Mouse (Mus musculus): ENCODE results near the gene Ppp1r15a. TPM values are rescaled to one million over a fixed set of nuclear protein-coding genes. Genes with fewer than 3 reads are reported as not detected.
"Not testable (repeated sequence)": the region's sequence is repeated elsewhere in the genome, so short reads cannot be mapped to it uniquely, and the experiment has no call there.

Ppp1r15a gene
- total RNA-seq, 1 experiment from 2014 or later: 288 TPM

GRCm38 (mm10) chr7:45553990-45554389 lies 27.9 kb upstream of the Ppp1r15a start:
- no peak for ATAC-seq (ENCODE audit: extremely low read depth, insufficient number of reproducible peaks, low FRiP score, poor library complexity, severe bottlenecking)

- no peak for ATAC-seq (ENCODE audit: extremely low read depth, insufficient number of reproducible peaks, low FRiP score, poor library complexity, severe bottlenecking)
Observed at GRCm38 (mm10) chr7:45553519-45553918, 27.5 kb upstream of the Ppp1r15a start.

GRCm38 (mm10) chr7:45551512-45551883 lies 25.4 kb upstream of the Ppp1r15a start:
- no peak for ATAC-seq (ENCODE audit: extremely low read depth, insufficient number of reproducible peaks, low FRiP score, poor library complexity, severe bottlenecking)

GRCm38 (mm10) chr7:45550821-45551511 lies 24.9 kb upstream of the Ppp1r15a start:
- ATAC-seq (ENCODE audit: extremely low read depth, insufficient number of reproducible peaks, low FRiP score, poor library complexity, severe bottlenecking): no peak

- ATAC-seq (ENCODE audit: extremely low read depth, insufficient number of reproducible peaks, low FRiP score, poor library complexity, severe bottlenecking): no peak
Observed at GRCm38 (mm10) chr7:45549641-45550436, 23.8 kb upstream of the Ppp1r15a start.

- no peak for ATAC-seq (ENCODE audit: extremely low read depth, insufficient number of reproducible peaks, low FRiP score, poor library complexity, severe bottlenecking)
Observed at GRCm38 (mm10) chr7:45544525-45544924, 18.5 kb upstream of the Ppp1r15a start.

GRCm38 (mm10) chr7:45540213-45540612 lies 14.1 kb upstream of the Ppp1r15a start:
- no peak for ATAC-seq (ENCODE audit: extremely low read depth, insufficient number of reproducible peaks, low FRiP score, poor library complexity, severe bottlenecking)

GRCm38 (mm10) chr7:45539095-45539494 lies 13.0 kb upstream of the Ppp1r15a start:
- no peak for ATAC-seq (ENCODE audit: extremely low read depth, insufficient number of reproducible peaks, low FRiP score, poor library complexity, severe bottlenecking)

- no peak for ATAC-seq (ENCODE audit: extremely low read depth, insufficient number of reproducible peaks, low FRiP score, poor library complexity, severe bottlenecking)
Observed at GRCm38 (mm10) chr7:45538163-45539041, 12.3 kb upstream of the Ppp1r15a start.

- no peak for ATAC-seq (ENCODE audit: extremely low read depth, insufficient number of reproducible peaks, low FRiP score, poor library complexity, severe bottlenecking)
Observed at GRCm38 (mm10) chr7:45537602-45538001, 11.5 kb upstream of the Ppp1r15a start.

- no peak for ATAC-seq (ENCODE audit: extremely low read depth, insufficient number of reproducible peaks, low FRiP score, poor library complexity, severe bottlenecking)
Observed at GRCm38 (mm10) chr7:45535676-45536075, 9.6 kb upstream of the Ppp1r15a start.

- ATAC-seq (ENCODE audit: extremely low read depth, insufficient number of reproducible peaks, low FRiP score, poor library complexity, severe bottlenecking): no peak
Observed at GRCm38 (mm10) chr7:45530643-45531042, 4.6 kb upstream of the Ppp1r15a start.

- no peak for ATAC-seq (ENCODE audit: extremely low read depth, insufficient number of reproducible peaks, low FRiP score, poor library complexity, severe bottlenecking)
Observed at GRCm38 (mm10) chr7:45529461-45529860, 3.4 kb upstream of the Ppp1r15a start.

- not testable (repeated sequence) for ATAC-seq (ENCODE audit: extremely low read depth, insufficient number of reproducible peaks, low FRiP score, poor library complexity, severe bottlenecking)
Observed at GRCm38 (mm10) chr7:45527169-45527568, 1.1 kb upstream of the Ppp1r15a start.

GRCm38 (mm10) chr7:45526474-45527120 lies 529 bp upstream of the Ppp1r15a start:
- no peak for ATAC-seq (ENCODE audit: extremely low read depth, insufficient number of reproducible peaks, low FRiP score, poor library complexity, severe bottlenecking)

- ATAC-seq (ENCODE audit: extremely low read depth, insufficient number of reproducible peaks, low FRiP score, poor library complexity, severe bottlenecking): no peak
Observed at GRCm38 (mm10) chr7:45524841-45525621, 1.0 kb downstream of the Ppp1r15a start.

GRCm38 (mm10) chr7:45523678-45524170 lies 2.3 kb downstream of the Ppp1r15a start:
- no peak for ATAC-seq (ENCODE audit: extremely low read depth, insufficient number of reproducible peaks, low FRiP score, poor library complexity, severe bottlenecking)

All from neutrophil, adult 5-6 weeks (primary cell).